Comparison of ENCODE assay signal across 8 mouse cellular contexts in genomic region chrX:13280037-13280408, GRCm38 (mm10). TPM values are rescaled to one million over a fixed set of nuclear protein-coding genes. Genes with fewer than 3 reads are reported as not detected.
DNase-seq lines count a peak whose midpoint lies in the region; ATAC-seq and TF ChIP-seq lines count a peak whose summit lies in the region.

No protein-coding gene starts in this region.

- 1% methylated on average over 14 of the region's 14 CpGs for WGBS in forebrain, embryonic 12.5 days
- WGBS in hindbrain, embryonic 15.5 days, result 4% methylated on average over 14 of the region's 14 CpGs
- WGBS in liver, embryonic 15.5 days (ENCODE audit: insufficient replicate concordance), result 7% methylated on average over 14 of the region's 14 CpGs
- WGBS in small intestine, adult 2 months, result 4% methylated on average over 14 of the region's 14 CpGs

- no peak for TF ChIP-seq POLR2A in small intestine, adult 2 months (IDR thresholded peaks at IDR 0.05; ENCODE audit: low read depth, low read length)

- peak overlapping the region; percentile 91 for H3K27ac ChIP-seq in brown adipose tissue, adult 24 weeks (replicated peaks; ENCODE audit: low read depth, low read length)
- peak overlapping the region; percentile 99 for H3K27ac ChIP-seq in forebrain, embryonic 12.5 days
- peak overlapping the region; percentile 98 for H3K27ac ChIP-seq in hindbrain, embryonic 15.5 days (replicated peaks)
- peak overlapping the region; percentile 92 for H3K27ac ChIP-seq in liver, embryonic 15.5 days (replicated peaks)
- peak overlapping the region; percentile 100 for H3K27ac ChIP-seq in small intestine, adult 2 months (ENCODE audit: insufficient read depth, low read depth, low read length)

- H3K4me2 ChIP-seq in forebrain, embryonic 12.5 days, result peak overlapping the region; percentile 72
- peak overlapping the region; percentile 63 for H3K4me2 ChIP-seq in hindbrain, embryonic 15.5 days
- peak overlapping the region; percentile 79 for H3K4me2 ChIP-seq in liver, embryonic 15.5 days

- peak; percentile 6 to 11 for DNase-seq in spleen, postnatal 14 days (ENCODE audit: low spot score in 2 of 2)
- no peak for DNase-seq in spleen, adult 12 weeks (ENCODE audit: low spot score)
- DNase-seq in c-Kit-positive CD71-positive TER-119-positive erythroid progenitor cells, embryonic 14.5 days (ENCODE audit: low spot score), result no peak

- no peaks in the 10 kb centered on the region for H3K9me3 ChIP-seq in forebrain, embryonic 12.5 days
- H3K9me3 ChIP-seq in hindbrain, embryonic 15.5 days, result no peaks in the 10 kb centered on the region
- no peaks in the 10 kb centered on the region for H3K9me3 ChIP-seq in liver, embryonic 15.5 days (replicated peaks)

- TF ChIP-seq CTCF in small intestine, adult 2 months (IDR thresholded peaks at IDR 0.05; ENCODE audit: extremely low read depth, insufficient read length, insufficient replicate concordance, low read depth, low read length), result no peak

- H3K9ac ChIP-seq in forebrain, embryonic 12.5 days, result peak overlapping the region; percentile 96
- peak overlapping the region; percentile 99 for H3K9ac ChIP-seq in hindbrain, embryonic 15.5 days
- H3K9ac ChIP-seq in liver, embryonic 15.5 days, result peak overlapping the region; percentile 89

- H3K27me3 ChIP-seq in forebrain, embryonic 12.5 days, result peaks cover 10% of the 10 kb centered on the region; the same call in 1 of the 2 replicates
- no peaks in the 10 kb centered on the region for H3K27me3 ChIP-seq in hindbrain, embryonic 15.5 days
- no peaks in the 10 kb centered on the region for H3K27me3 ChIP-seq in liver, embryonic 15.5 days
- H3K27me3 ChIP-seq in small intestine, adult 2 months (ENCODE audit: control insufficient read depth, insufficient read depth, low read length), result no peaks in the 10 kb centered on the region

- ATAC-seq in forebrain, embryonic 12.5 days (ENCODE audit: low FRiP score), result peak; percentile 44
- peak; percentile 21 for ATAC-seq in hindbrain, embryonic 15.5 days (ENCODE audit: low FRiP score, low read depth)
- ATAC-seq in liver, embryonic 15.5 days (ENCODE audit: insufficient read depth), result no peak; the same call in 1 of the 2 replicates

- peaks cover 7% of the 10 kb centered on the region for H3K36me3 ChIP-seq in forebrain, embryonic 12.5 days (replicated peaks)
- peaks cover under 1% of the 10 kb centered on the region; the same call in 1 of the 2 replicates for H3K36me3 ChIP-seq in hindbrain, embryonic 15.5 days
- peaks cover 9% of the 10 kb centered on the region for H3K36me3 ChIP-seq in liver, embryonic 15.5 days (replicated peaks)
- peaks cover 8% of the 10 kb centered on the region for H3K36me3 ChIP-seq in small intestine, adult 2 months (ENCODE audit: control insufficient read depth, insufficient read depth, low read length)

- H3K4me3 ChIP-seq in brown adipose tissue, adult 24 weeks (ENCODE audit: insufficient read depth, low read depth, low read length), result peak overlapping the region; percentile 97
- H3K4me3 ChIP-seq in forebrain, embryonic 12.5 days (replicated peaks), result peak overlapping the region; percentile 81
- H3K4me3 ChIP-seq in hindbrain, embryonic 15.5 days, result peak overlapping the region; percentile 93
- peak overlapping the region; percentile 87 for H3K4me3 ChIP-seq in liver, embryonic 15.5 days (replicated peaks)
- peak overlapping the region; percentile 100 for H3K4me3 ChIP-seq in small intestine, adult 2 months (ENCODE audit: low read depth, low read length)

- no peaks in the 10 kb centered on the region for H3K4me1 ChIP-seq in brown adipose tissue, adult 24 weeks (ENCODE audit: control insufficient read depth, insufficient read depth, insufficient read length, low read length)
- peaks cover 11% of the 10 kb centered on the region for H3K4me1 ChIP-seq in forebrain, embryonic 12.5 days
- peaks cover 29% of the 10 kb centered on the region for H3K4me1 ChIP-seq in hindbrain, embryonic 15.5 days (replicated peaks)
- H3K4me1 ChIP-seq in liver, embryonic 15.5 days (replicated peaks), result peaks cover 11% of the 10 kb centered on the region
- H3K4me1 ChIP-seq in small intestine, adult 2 months (ENCODE audit: control insufficient read depth, insufficient read depth, insufficient read length, low read length), result peaks cover 3% of the 10 kb centered on the region; the same call in 1 of the 2 replicates

RNA-seq across cellular contexts. Expression of gene Ddx3x, which starts 0.7 kb away (rescaled TPM):
- polyA plus RNA-seq in brown adipose tissue, adult 24 weeks (2012; ENCODE audit: insufficient read depth, insufficient read length, missing spikeins), result 118 and 144 TPM in 2 replicates
- 185 and 189 TPM in 2 replicates for polyA plus RNA-seq in forebrain, embryonic 12.5 days (2016; fragmentation: Nextera tagmentation; extraction: Ambion mirVana)
- polyA plus RNA-seq in hindbrain, embryonic 15.5 days (2015; fragmentation: Nextera tagmentation; extraction: Ambion mirVana), result 95.5 and 96.6 TPM in 2 replicates
- polyA plus RNA-seq in liver, embryonic 15.5 days (2015; fragmentation: Nextera tagmentation; extraction: Ambion mirVana), result 46.0 and 46.3 TPM in 2 replicates
- polyA plus RNA-seq in small intestine, adult 2 months (2012; rRNA removed), result 3.1 and 6.8 TPM in 2 replicates

Comparison
In these comparisons a context has a peak if more than half of its experiments do, and no peak if none do; other contexts are left out.
1. DNase-seq: peak in spleen, postnatal 14 days (2 of 2); none in spleen, adult 12 weeks (single experiment) and c-Kit-positive CD71-positive TER-119-positive erythroid progenitor cells, embryonic 14.5 days (single experiment).
2. Peak in every context shown above with its lines, with median percentiles within 50 percentile points of each other: H3K27ac ChIP-seq, H3K4me3 ChIP-seq, H3K4me2 ChIP-seq and H3K9ac ChIP-seq.